Mouse (Mus musculus) embryonic fibroblast, embryonic 13.5 days (primary cell): Measurements from ENCODE around the gene Ptcd1.

Source experiments
- CTCF ChIP-seq: IDR thresholded peaks from 2 replicates; pipeline ENCODE4 v1.5.1; 2011; ENCODE audit warnings: mild to moderate bottlenecking, control low read depth, low read length, moderate library complexity, borderline replicate concordance; ENCODE audit not compliant: insufficient read depth
- POLR2A ChIP-seq: IDR thresholded peaks from 2 replicates; pipeline ENCODE4 v1.6.1; 2011; ENCODE audit warnings: low read depth, mild to moderate bottlenecking, control low read depth, low read length, moderate library complexity

GRCm38 (mm10) chr5:145201321-145201991, 34.5 kb upstream of the Ptcd1 start, which contains the start of gene Zkscan14:
- TF ChIP-seq CTCF: no peak
- TF ChIP-seq POLR2A: peak; percentile 54
